Mouse (Mus musculus): Measurements from ENCODE around the gene Slc25a35. TPM values are rescaled to one million over a fixed set of nuclear protein-coding genes. Genes with fewer than 3 reads are reported as not detected.
"Not testable (repeated sequence)": the region's sequence is repeated elsewhere in the genome, so short reads cannot be mapped to it uniquely, and the experiment has no call there.

Gene Slc25a35
- total RNA-seq, 2 experiments from 2014 or later: 1.8 to 7.9 TPM

DNA sequence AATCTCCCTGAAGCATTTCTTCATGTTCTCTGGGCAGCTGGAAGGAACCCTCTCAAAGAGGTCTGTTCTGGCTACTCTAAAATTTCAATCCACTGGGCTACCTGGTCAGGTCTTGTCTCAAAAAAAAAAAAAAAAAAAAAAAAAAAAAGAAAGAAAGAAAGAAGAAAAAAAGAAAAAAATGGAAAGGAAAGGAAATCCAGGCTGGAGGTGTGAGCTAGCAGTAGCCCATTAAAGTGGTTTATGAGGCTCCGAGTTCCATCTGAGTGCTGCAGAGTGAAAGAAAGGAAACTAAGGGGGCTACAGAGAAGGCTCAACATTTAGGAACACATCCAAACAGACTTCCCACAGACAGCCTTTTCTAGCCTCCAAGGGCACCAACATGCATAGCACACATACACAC lies 10.0 kb upstream of the Slc25a35 start:
- ATAC-seq (ENCODE audit: poor library complexity, severe bottlenecking): no peak

- no peak for ATAC-seq (ENCODE audit: poor library complexity, severe bottlenecking)
Measured at GRCm38 (mm10) chr11:68961596-68961995, 6.3 kb upstream of the Slc25a35 start.

DNA sequence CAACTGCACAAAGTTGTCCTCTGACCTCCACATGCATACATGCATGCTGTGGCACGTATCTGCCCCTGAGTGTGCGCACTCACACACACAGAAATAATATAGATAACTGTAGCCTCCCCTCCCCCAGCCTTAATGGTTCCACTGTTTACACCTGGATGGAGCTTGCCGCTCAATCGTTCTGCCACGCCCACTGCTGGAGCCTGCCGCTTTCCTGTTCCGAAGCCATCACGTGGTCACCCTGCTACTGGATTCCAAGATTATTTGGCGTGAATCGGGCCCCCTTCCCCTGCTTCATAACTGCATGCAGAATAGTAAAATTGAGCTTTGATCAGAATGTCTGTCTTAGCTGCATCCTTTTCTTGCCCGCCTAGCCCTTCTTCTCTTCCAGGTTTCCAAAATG lies 5.8 kb upstream of the Slc25a35 start:
- not testable (repeated sequence) for ATAC-seq (ENCODE audit: poor library complexity, severe bottlenecking)

- no peak for ATAC-seq (ENCODE audit: poor library complexity, severe bottlenecking)
Measured at GRCm38 (mm10) chr11:68963405-68963804, 4.5 kb upstream of the Slc25a35 start.

DNA sequence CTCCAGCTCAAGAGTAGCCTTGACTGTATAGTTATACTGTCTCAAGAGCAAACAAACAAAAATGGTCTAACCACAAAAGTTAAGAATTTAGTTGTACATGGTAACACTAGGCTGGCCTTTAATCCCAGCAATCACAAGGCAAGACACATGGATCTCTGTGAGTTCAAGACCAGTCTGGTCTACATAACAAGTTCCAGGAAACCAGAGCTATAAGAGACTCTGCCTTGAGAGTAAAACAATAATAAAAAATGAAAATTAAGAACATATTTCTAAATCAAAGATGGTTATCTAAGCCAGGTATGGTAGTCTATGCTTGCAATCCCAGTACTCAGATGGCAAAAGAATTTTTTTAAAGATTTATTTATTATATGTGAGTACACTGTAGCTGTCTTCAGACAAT lies 2.9 kb upstream of the Slc25a35 start:
- ATAC-seq (ENCODE audit: poor library complexity, severe bottlenecking): no peak

DNA sequence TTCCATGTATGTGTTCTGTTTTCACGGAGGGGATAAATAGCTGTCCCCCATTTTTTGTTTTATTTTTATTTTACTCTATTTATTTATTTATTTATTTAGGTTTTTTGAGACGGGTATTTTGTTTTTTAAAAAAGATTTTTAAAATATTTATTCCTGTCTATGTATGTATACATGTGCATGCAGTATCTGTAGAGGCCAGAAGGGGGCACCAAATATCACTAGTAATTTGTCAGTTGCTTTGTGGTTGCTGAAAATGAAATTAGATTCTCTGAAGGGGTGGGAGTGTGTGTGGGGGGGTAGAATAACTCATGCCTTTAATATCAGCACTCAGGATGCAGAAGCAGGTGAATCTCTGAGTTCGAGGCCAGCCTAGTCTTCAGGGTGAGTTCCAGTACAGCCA lies 2.1 kb upstream of the Slc25a35 start:
- peak; percentile 48 for ATAC-seq (ENCODE audit: poor library complexity, severe bottlenecking)

DNA sequence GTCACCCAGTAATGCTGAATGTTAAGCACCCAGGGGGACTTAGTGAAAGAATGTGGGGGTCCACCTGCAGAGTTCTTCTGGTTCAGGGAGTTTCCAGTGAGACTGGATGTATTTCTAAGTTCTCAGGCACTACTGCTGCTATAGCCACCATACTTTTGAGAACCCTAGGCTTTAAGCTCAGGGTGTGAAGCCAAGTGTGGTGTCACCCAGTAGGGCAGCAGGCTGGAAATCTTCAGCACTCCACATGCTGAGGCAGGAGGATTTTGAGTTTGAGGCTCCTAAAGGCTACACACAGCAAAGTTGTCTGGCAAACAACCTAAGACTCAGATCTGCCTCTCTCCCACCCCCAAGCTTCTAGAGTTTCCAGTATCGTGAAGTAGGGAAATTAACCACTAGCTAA lies 1.4 kb upstream of the Slc25a35 start:
- no peak for ATAC-seq (ENCODE audit: poor library complexity, severe bottlenecking)

DNA sequence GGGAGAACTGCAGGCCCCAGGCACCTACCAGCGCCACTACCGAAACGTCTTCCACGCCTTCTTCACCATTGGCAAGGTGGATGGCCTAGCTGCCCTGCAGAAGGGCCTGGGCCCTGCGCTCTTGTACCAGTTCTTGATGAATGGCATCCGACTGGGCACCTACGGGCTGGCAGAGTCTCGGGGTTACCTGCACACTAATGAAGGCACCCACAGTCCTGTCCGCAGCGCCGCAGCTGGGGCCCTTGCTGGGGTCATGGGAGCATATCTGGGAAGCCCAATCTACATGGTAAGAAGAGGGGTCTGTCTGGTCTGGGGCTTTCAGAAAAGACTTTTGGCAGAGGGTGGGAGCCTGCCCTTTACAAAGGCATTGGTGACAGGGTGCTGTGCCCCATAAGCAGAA lies 821 bp downstream of the Slc25a35 start:
- no peak for ATAC-seq (ENCODE audit: poor library complexity, severe bottlenecking)

GRCm38 (mm10) chr11:68970232-68970631 lies 2.3 kb downstream of the Slc25a35 start:
- no peak for ATAC-seq (ENCODE audit: poor library complexity, severe bottlenecking)

- ATAC-seq (ENCODE audit: poor library complexity, severe bottlenecking): peak; percentile 94
Measured at GRCm38 (mm10) chr11:68973250-68974058, 5.5 kb downstream of the Slc25a35 start.

DNA sequence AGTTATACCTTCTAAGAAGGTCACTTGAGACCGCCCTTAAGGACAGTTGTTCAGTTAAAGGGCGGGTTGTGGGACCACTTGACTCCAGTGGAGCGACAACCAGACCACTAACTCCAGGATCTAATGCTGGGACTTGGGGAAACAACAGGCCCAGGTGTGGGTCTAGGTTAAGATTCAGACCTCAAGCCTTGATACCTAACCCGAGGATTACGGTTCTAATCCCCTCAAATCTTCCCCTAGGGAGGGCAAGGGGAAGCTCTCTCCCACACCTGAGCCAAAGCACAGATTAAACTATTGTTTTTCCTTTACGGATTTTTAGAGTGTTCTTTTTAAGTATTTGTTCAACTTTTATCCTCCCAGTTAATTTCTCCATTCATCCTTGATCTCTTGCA lies 6.1 kb downstream of the Slc25a35 start:
- no peak for ATAC-seq (ENCODE audit: poor library complexity, severe bottlenecking)

DNA sequence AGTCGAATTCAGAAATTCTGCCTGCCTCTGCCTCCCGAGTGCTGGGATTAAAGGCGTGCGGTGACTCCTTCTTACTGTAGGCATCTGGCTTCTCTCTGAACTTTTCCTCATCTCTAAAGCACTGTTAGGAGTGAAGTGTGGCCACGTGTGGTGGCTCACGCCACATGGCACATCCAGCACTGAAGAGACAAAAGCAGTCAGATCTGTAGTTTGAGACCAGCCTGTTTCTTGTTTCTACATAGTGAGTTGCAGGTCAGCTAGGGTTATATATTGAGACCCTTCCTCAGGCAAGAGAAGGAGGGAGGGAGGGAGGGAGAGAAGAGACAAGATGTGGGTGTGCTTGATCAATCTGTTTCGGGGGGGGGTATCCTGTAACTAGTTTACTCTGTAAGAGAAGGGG lies 7.2 kb downstream of the Slc25a35 start, which contains the start of gene Rangrf:
Rangrf (minus strand) TSS at position 101 of the 400 bp plus-strand sequence.
- ATAC-seq (ENCODE audit: poor library complexity, severe bottlenecking): no peak

- ATAC-seq (ENCODE audit: poor library complexity, severe bottlenecking): no peak
Measured at GRCm38 (mm10) chr11:68975601-68976000, 7.7 kb downstream of the Slc25a35 start.

DNA sequence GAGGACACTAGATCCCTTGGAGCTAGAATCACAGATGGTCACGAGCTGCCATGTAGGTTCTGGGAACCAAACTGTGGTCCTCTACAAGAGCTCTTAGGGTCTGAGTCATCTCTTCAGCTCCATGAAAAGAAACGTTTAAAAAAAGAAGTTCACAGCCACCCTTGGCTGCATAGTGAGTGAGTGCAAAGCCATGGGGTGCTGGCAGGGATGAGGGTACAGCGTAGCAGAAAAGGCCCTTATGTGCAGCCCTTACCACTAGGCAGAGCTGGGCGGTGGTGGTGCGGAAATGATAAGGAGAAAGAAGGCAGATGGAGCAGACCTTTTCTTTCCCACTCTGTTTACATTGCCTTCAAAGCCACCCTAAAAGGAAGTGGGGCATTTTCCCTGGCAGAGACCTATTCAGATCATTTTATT lies 11.4 kb downstream of the Slc25a35 start:
- ATAC-seq (ENCODE audit: poor library complexity, severe bottlenecking): no peak

- no peak for ATAC-seq (ENCODE audit: poor library complexity, severe bottlenecking)
Measured at GRCm38 (mm10) chr11:68980919-68981318, 13.0 kb downstream of the Slc25a35 start.

DNA sequence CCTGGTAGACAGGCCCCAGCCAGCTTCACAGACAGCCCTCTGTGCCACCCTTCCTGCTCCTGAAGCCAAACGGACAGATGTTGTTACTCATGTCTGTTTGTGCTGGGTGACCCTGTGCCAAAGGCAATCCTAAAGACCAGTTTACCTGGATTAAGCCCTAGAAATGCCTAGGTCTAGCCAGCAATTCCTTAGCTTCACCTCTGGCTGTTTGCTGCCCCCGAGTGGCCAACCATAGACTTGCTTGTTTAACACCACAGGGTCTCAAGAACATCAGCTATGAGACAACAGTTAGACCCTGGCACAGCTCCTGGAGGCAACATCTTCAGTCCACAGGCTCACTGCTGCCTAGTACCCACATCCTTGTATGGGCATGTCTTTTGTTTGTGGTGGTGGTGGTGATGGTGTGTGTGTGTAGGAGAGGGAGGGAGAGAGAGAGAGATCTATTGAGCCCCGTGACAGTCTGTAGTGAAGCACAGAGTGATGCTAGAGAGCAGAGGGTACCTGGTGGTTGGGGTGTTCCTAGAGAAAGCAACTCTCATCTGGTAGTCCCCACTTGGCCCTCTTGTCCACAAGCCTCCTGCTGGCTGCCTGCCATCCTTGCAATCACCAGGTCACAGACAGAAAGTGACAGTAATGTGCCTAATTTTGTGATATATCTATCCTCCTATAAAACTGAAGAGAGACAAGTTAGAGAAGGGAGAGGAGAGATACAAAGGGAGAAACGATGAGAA lies 14.9 kb downstream of the Slc25a35 start:
- peak; percentile 74 for ATAC-seq (ENCODE audit: poor library complexity, severe bottlenecking)

- ATAC-seq (ENCODE audit: poor library complexity, severe bottlenecking): no peak
Measured at GRCm38 (mm10) chr11:68987365-68987882, 19.5 kb downstream of the Slc25a35 start.

DNA sequence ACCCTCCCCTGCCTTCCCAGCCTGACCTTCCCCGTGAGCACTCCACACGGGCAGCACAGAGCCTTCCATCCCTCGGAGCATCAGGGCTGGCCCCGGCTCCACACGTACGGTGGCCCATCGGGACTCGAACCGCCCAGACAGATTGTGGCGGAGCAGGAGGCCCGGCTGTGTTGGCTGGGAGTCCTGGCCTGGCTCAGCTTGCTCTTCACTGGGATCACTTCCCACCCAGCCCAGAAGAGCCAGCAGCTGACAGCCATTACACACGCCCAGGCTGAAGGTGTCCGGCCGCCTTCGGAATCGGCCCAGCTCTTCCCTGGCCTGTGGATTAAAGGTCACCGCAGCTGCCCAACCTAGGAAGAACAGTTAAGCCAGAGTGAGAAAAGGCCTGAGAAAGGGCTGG lies 20.4 kb downstream of the Slc25a35 start:
- no peak for ATAC-seq (ENCODE audit: poor library complexity, severe bottlenecking)

DNA sequence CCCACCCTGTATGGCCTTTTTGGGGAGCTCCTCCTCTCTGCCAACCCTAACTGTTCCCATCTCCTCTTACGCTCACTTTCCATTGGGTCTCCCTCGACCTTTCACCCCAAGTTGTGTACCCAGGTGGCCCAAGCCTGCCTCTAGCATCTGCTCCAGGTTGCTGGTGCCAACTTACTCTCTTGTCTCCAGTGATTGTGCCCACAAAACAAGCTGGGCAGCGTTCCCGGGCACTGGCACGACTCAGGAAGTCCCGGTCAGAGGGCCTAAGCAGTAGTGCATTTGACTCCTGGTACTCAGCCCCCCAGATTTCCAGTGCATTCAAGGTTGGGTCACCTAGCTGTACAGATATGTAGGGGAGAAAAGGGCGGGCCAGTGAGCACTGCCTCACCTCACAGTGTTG lies 25.2 kb downstream of the Slc25a35 start:
- ATAC-seq (ENCODE audit: poor library complexity, severe bottlenecking): no peak

DNA sequence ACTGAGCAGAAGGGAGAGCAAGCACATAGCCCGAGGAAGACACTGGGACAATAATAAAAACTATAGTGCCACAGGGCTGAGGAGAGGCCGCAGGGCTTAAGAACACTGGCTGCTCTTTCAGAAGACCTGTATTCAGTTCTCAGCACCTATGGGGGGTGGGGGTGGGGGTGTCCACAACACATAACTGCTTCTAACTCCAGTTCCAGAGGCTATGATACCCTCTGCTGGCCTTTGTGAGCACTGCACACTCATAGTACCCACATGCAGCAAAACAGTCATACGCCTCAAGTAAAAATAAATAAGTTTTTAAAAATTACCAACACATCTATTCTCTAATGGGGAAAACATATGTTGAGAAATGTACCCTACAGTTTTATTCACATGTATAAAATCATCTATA lies 26.4 kb downstream of the Slc25a35 start:
- no peak for ATAC-seq (ENCODE audit: poor library complexity, severe bottlenecking)

DNA sequence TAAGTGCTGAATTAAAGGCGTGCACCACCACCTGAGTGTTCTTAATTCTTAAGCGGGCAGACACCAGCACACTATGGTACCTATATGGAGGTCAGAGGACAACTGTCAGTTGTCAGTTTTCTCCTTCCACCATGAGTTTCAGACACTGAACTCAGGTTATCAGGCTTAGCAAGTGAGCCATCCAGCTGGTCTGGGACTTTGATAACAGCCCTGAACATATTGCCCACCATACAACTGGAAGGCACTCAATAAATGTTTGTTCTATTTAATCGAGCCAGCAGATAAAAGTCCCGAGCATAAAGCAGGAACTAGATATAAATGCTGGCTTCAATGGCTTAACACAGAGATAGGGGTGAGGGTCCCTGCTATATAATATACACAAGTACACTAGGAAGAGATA lies 29.1 kb downstream of the Slc25a35 start:
- ATAC-seq (ENCODE audit: poor library complexity, severe bottlenecking): no peak

DNA sequence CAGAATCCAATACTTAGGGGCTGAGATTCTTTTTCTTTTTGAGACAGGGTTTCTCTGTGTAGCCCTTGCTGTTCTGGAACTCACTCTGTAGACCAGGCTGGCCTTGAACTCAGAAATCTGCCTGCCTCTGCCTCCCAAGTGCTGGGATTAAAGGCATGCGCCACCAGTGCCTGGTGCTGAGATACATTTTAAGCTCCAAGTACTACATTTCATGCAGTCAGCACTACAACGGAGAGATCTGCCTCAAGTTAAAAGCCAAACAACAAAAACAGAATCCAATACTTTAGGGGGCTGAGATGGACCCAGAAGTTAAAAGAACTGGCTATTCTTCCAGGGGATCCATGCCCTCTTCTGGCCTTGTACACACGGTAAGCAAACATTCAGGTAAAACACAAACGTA lies 34.9 kb downstream of the Slc25a35 start:
- not testable (repeated sequence) for ATAC-seq (ENCODE audit: poor library complexity, severe bottlenecking)
